Mouse (Mus musculus) right cerebral cortex, adult 18-20 months (tissue): ENCODE data around the gene Btbd9.

ENCODE experiments used
- DNase-seq: peaks from one replicate; pipeline ENCODE4 v3.0.0; 2022; ENCODE audit warnings: mixed read lengths

The Btbd9 gene

GRCm38 (mm10) chr17:30328924-30329323 lies 247.4 kb downstream of the Btbd9 start:
- no peak for DNase-seq

- no peak for DNase-seq
Measured at GRCm38 (mm10) chr17:30326906-30327305, 249.4 kb downstream of the Btbd9 start.

DNA sequence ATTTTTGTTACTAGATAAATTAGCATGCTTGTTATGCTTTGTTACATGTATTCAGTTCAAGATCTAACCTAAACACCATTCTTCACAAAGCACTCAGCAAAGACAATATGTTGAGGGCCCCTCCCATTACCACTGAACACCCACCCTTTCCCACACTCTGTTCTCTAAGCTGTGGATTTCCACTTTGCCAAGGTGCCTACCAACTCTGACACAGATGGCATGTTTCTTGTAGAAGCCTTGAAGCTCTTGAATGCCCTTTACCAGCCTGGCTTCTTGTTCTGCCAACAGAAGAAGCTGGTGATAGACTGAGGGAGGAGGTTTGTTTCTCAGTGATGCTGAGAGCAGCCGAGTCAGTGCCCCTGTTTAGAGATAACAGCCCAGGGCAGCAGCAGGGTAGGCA lies 256.0 kb downstream of the Btbd9 start:
- DNase-seq, result no peak

- no peak for DNase-seq
Measured at GRCm38 (mm10) chr17:30312688-30313087, 263.6 kb downstream of the Btbd9 start.

DNA sequence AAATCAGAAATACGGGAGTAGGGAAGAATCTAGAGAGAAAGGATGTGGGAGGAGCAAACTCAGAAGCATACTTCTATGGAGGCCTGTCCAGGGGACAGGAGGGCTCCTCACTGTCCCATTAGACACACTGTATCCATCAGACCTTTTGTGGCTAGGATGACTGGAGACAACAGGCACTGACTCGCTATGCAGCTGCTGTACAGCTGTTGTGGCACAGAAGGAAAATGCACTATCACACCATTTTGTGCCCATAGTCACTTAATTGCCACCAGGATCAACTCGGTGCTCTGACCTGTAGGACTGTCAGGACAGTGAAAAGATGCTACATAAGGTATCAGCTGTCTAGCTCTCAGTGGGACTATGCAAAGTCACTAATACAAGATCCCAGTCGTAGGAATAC lies 266.7 kb downstream of the Btbd9 start:
- no peak for DNase-seq

DNA sequence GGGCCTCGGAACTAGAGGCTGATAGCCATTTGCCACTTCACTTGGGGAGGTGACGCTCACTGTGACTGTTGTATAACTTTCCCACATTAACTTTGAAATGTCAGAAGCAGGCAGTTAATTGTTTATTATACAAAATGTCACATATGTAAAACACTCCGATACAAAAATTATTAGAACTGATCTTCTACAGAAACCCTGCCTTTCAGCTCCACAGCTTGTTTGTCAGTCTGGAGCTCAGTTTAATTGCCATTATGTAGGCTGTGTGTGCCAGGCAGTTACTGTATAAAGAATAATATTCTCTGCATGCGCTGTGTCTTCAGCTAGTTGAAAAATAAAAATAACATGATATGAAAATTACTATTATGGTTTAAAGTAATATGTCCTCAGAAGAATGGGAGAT lies 267.4 kb downstream of the Btbd9 start:
- DNase-seq, result no peak

DNA sequence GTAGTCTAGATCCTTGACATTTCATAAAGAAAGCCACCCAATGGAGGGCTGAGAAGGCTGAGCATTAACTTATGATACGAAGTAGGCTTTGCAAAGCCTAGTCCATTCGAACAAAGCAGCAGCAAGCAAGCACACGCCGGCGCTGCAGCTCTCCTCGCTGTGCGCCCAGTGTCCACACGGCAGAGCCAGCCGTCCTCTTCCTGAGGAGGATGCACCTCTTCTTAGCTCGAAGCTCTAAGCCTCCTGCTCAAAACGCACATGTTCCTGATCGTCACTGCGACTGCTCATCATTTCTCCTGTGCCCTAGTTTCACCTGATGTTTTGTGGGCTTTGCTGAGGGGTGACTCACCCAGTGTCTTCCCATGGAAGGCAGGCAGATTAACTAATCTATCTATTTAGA lies 268.0 kb downstream of the Btbd9 start:
- peak; percentile 35 for DNase-seq

DNA sequence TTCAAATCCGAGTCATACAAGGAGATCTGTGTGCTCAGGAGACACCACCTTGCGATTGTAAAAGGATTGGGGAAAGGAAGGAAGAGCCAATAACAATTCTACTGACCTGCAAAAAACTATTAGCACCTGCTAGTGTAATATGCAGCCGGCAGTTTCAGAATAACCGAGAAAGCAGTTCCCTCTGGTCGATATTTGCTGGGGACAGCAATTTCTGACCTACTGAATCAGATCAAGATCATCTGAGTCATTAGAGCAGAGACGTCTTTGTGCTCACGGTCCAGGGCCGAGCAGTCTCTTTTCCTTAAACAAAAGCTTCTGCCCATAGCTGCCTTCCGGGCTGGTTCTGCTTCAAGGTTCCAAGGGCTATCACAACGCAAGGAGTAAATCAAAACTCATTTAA lies 269.1 kb downstream of the Btbd9 start:
- no peak for DNase-seq

DNA sequence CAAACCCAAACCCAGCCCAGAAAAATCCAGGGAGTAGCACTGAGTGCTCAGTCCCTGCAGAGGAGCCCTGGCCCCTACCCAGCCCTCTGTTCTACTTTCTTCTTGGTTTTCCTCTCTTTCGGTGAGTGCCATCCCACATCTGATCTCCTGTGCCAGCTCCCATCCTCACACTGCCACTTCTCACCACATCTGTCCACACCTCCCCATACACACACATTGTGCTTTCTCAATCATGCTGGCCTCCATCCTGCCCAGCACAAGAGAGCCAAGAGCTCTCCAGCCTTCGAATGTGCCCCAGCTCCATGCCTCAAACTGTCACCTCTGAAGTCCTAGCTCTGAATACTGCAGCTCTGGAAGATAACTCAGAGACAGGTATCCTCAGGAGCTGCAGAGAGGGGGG lies 271.5 kb downstream of the Btbd9 start:
- no peak for DNase-seq

DNA sequence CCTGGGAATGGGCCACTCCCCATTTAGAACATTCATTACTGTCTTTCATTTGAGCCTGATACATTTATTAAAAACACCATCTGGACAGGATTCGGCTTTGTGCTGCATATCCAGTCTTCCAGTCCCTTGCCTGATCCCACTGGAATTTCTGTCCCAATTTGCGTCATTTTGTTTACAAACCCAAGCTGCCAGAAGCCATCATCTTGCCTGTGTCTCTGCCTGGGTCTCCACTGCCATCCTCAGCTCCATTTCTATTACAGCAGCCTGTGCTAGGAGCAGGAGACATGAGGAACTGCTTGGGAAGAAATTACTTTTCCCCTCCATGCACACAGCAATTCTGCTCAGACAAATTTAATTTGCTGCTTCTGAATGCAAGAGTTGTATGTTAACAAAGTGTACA lies 274.9 kb downstream of the Btbd9 start:
- DNase-seq, result no peak

DNA sequence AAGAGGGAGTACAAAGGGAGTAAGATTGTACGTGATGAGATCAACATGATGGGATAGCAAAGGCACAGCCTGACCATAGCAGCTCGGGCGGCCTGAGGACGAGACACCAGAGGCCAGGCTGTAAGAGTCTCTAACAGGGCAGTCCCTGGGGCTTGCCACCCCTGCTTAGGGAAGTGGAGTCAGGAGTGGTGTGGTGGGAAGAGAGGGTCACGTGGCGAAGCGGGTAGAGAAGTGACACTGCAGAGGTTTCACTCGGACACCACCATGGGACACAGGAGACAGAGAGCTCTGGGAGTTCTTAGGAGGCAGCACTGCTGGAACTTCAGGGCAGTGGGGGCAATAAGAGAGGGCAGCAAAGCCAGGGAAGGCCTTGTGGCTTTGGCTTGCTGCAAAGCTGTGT lies 278.9 kb downstream of the Btbd9 start:
- DNase-seq, result no peak

GRCm38 (mm10) chr17:30296069-30296468 lies 280.2 kb downstream of the Btbd9 start:
- DNase-seq, result no peak

DNA sequence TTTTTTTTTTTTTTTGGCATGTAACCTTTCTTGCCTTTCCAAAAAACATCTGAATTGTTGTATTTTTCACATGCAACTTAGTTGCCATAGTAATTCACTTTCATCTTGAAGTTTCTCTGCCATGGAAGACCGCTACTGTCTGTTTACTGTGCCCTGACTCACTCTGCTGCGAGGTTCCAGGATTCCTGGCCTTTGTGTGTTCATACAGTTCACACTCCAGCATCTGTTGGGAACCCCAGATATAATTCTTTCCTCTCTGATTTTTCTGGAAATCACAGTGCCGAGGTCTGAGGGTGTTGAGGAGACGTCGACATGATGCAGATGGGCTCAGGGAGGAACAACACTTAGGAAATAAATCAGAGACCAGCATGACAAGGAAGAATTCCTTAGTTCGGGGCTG lies 283.6 kb downstream of the Btbd9 start:
- DNase-seq, result no peak

- DNase-seq, result no peak
Measured at GRCm38 (mm10) chr17:30285641-30286040, 290.6 kb downstream of the Btbd9 start.

DNA sequence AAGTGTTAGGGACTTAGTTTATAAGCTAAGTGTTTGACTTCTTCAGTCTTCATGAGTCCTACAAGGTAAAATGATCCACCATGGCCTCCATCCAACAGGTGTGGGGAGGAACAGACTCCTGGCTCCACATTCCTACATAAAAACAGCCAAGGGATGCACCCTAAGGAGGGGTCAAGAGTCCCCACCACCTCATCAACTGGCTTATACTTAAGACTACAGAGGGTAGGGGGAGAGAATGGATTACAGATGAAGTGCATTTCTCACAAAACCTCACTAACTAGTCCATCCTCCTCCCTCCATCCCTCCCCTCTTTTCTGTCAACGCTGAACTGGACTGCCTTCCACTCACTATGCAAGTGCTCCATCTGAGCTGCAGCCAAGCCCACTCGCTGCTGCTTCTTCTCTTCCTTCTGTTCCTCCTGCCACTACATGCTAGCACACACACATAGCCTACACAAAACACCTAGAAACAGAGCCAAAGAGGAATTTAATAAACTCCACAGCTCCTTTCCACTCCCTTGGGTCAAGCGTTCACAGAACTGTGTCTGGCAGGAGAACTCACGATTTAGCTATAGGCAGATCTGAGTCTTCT lies 292.7 kb downstream of the Btbd9 start:
- DNase-seq, result no peak

DNA sequence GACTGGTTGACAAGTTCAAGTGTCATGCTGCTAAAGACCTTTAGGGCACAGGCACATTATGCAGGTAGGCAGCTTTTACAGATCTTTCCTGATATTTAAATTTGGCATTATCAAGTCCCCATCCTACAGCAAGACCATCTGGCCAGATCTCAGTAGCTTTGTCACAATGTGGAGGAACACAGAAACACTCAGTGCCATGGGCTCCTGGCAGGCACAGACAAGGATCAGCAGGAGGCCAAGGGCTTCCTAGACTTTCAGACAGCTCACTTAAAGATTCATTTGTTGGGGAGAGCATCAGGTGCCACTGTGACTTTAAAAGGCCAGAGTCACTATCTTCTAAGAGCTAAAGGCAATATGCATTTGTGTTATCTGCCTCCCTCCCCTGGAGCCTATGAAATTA lies 293.3 kb downstream of the Btbd9 start:
- DNase-seq, result no peak

DNA sequence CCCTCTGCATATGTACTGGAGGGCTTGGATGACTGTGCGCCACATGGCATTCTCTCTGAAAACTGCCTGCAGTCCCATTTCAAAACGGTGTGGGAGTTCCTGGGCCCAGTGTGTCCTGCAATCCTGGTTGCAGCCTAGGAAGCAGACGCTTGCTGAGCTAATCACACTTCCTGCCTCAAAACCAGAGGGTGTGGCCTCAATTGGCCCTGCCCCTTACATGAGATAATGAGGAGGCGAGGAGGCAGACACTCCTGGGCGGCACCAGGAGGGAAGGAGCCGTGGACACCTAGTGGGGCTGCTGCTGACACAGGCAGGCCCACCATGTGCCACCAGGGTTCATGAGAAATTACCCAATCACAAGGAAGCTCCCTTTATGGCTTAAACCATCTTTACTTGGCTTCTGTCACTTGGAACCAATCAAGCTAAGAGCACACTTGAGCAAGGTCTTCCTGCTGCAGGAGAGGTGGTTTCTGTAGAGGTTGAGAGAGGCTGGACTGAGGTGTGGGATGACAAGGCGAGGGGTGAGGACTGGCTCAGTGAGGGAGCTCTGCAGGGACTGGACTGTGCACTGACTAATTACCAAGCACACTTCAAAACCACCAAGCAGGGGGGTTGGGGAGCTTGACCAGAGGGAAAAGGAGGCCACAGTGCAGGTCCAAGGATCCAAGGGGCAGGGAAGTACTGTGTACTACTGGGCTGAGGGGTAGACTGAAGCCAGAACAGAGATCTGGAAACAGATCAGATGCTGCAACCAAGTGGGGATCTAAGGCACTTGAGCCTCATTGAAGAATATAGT lies 295.8 kb downstream of the Btbd9 start:
- DNase-seq, result no peak

DNA sequence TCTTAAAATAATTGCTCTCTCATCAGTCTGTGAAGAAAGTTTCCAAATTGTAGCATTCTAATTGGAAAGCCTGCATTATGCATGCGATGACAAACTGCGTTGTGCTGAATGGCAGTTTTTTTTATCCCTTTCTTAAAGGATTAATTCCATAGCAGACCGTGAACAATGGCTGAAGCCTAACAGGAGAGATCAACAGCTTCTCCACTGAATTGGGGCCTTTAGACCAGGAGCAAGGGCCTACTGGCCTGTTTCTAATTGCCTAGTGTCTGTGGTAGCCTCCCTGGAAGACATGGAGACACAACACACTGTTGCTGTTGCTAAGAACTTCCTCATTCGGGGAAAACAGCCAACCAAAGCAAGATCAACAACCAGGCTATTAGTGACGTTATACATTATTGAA lies 296.6 kb downstream of the Btbd9 start:
- DNase-seq, result no peak

GRCm38 (mm10) chr17:30278596-30279378 lies 297.5 kb downstream of the Btbd9 start:
- DNase-seq, result peak; percentile 67

DNA sequence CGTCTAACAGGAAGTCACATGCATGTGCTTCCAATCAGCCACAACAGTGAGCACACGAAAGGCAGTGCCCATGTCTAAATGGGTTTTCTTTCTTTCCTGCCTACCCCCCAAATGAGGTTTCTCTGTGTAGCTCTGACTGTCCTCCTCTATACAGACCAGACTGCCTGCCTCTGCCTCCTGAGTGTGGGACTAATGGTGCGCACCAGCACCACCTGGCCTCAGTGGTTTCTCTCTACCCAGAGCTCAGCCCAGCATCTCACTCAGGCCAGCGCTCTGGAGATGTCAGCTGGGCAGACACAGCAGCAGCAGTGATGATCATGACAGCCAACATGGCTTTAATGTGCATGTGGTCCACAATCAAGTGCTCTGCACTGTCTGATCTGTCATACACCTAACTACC lies 299.8 kb downstream of the Btbd9 start:
- no peak for DNase-seq

DNA sequence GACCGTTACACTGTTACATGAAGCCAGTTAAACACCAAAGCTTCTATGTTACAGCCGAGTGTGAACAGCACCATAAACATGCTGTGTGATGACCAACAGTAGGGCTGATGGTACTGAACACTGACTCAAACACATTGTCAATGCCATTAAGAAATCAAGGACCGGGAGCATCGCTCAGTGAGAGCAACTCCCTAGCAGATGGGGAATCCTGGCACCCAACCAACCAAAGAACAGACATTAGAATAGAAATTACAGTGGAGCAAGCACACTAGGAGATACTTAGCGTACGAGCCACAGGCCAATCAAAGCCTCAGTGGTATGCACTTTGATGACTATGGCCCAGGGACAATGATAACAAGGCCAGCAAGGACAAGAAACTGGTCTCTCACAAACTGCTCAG lies 303.5 kb downstream of the Btbd9 start:
- DNase-seq, result peak; percentile 43

DNA sequence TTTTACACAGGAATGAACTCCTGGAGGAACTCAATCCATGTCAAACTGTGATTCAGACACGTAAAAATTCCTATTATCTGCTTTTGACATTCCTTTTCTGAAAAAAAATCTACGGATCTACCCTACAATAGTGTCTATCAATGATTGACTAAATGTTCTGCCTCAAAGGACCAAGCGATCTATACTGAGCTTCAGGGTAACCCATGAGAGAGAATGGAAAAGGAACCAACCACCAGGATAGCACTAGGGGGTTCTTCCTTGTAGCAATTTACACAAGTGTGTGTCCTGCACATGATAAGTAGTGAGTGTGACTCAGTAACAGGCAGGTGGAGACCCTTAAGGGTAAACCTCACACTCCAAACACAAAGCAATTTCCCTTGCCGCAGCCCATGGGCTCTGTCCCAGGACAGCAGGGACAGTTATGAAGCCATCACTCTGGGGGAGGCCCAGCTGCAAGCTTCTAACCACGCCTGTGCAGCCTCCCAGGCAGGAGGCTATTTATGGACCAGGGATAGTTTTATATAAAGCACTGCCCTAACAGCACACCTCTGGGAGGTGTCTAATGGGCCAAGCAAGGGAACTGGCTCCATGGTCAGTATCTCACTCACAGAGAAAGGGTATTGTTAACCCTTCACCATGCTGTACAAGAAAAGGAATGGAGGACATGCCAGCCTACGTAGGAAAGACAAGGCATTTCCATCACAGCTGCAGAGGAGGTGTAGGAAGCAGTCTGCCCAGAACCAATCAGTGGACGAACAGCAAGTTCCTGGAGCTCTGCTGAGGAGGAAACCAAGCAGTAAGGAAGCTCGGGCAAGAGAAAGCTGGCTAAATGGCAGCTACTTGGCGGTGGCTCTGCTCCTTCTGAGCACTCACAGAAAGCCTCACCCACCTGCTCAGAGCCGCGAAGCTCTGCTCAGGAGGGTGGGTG lies 306.9 kb downstream of the Btbd9 start:
- peak; percentile 73 for DNase-seq

GRCm38 (mm10) chr17:30268456-30268855 lies 307.8 kb downstream of the Btbd9 start:
- DNase-seq, result no peak
